Comparison of ENCODE assay signal across 22 mouse cellular contexts in genomic region chr10:62891025-62891424, GRCm38 (mm10). TPM values are rescaled to one million over a fixed set of nuclear protein-coding genes. Genes with fewer than 3 reads are reported as not detected.
A peak's percentile ranks its signal among the peaks of the same experiment; 100 is the strongest.
DNase-seq lines count a peak whose midpoint lies in the region; ATAC-seq lines count a peak whose summit lies in the region.
"Had no signal": no experiment of that assay in that cellular context is flagged by ENCODE, and none has a peak within 500 bp of the region (broad histone marks: within the 10 kb centered on the region; RNA-seq: fewer than 3 reads in every experiment).

No protein-coding gene starts in this region.

- DNase-seq in heart, adult 11 months: peak; percentile 69
- DNase-seq in heart, postnatal 14 days: no peak
- peak; percentile 37 for DNase-seq in ES-CJ7 (ENCODE audit: low read depth, low spot score)
- no peak for DNase-seq in urinary bladder, adult 18-20 months (ENCODE audit: low spot score in 2 of 2)
- no peak for DNase-seq in kidney, adult 11 months
- DNase-seq in lung, postnatal 10 days: no peak
- DNase-seq: adrenal gland, adult 8-10 months; adrenal gland, postnatal 14 days; adrenal gland, postnatal 36 days; B cell, adult 2 months; cerebellum, adult 11-12 months; cerebellum, adult 2 months; cerebellum, adult 9-10 months; cerebellum, postnatal 10 days; cerebellum, postnatal 25 days; forebrain, postnatal 0 days had no signal

- intact Hi-C loops in heart, postnatal 14 days (cut with DNase I): no loop called here

- peak; percentile 79 to 80 for ATAC-seq in hematopoietic stem cell, adult 5-6 weeks (replicated peaks in 1 of 2; ENCODE audit: insufficient read depth in 1 of 2, low FRiP score in 2 of 2, low TSS enrichment in 1 of 2, low read depth in 1 of 2, poor library complexity in 2 of 2, severe bottlenecking in 2 of 2)
- ATAC-seq: activated CD4-positive, CD25-positive, alpha-beta regulatory T cell, adult 4 months; CD4-positive, CD25-positive, alpha-beta regulatory T cell, adult 4 months; forebrain, embryonic 13.5 days; forebrain, embryonic 15.5 days; forebrain, postnatal 0 days; Patski had no signal

RNA-seq across cellular contexts. Expression of gene Tet1, which starts 17.8 kb away (rescaled TPM):
- 10 to 100 TPM; 19.2 to 21.2 TPM for total RNA-seq in heart, postnatal 14 days (2021)
- total RNA-seq in hematopoietic stem cell, adult 5-6 weeks (2017): 33.0 and 35.6 TPM in 2 replicates

RNA-seq across cellular contexts. Expression of gene Slc25a16, which starts 29.4 kb away (rescaled TPM):
- total RNA-seq in heart, postnatal 14 days (2021): 10 to 100 TPM; 21.9 to 22.3 TPM
- 12.9 and 15.4 TPM in 2 replicates for total RNA-seq in hematopoietic stem cell, adult 5-6 weeks (2017)

RNA-seq across cellular contexts. Expression of gene Dna2, which starts 55.8 kb away (rescaled TPM):
- 1 to 10 TPM; 1.7 to 1.9 TPM for total RNA-seq in heart, postnatal 14 days (2021)
- total RNA-seq in hematopoietic stem cell, adult 5-6 weeks (2017): 31.8 and 32.4 TPM in 2 replicates

Comparison
In these comparisons a context has a peak if more than half of its experiments do, and no peak if none do; other contexts are left out.
1. DNase-seq: peak in heart, adult 11 months (single experiment) and ES-CJ7 (single experiment); none in heart, postnatal 14 days (0 of 2), urinary bladder, adult 18-20 months (0 of 2), kidney, adult 11 months (single experiment) and lung, postnatal 10 days (single experiment).
2. RNA of gene Dna2, which starts 55.8 kb away (total RNA-seq): 31.8 to 32.4 TPM in hematopoietic stem cell, adult 5-6 weeks; 1.7 to 1.9 TPM in heart, postnatal 14 days; every median in the first group is over 10 times any median in the second.